ENCODE assay signal across 24 mouse cellular contexts in the genomic region with DNA sequence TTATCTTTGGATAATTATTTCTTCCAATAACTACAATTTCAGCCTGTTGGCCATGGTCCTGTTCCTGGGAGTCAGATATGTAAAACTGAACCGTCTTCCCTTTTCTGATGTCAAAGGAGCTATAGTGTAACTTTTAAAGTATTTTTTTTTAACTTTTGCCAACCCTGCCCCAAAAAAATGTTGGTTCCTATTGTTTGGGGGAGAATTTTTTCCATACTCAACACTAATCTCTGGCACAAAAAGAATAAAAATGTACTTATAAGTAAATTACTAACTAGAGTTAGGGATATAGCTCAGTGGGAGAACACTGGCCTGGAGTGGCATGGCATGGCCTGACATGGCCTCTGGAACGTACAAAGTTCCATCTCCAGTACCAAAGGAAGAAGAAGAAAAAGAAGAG. TPM values are rescaled to one million over a fixed set of nuclear protein-coding genes. Genes with fewer than 3 reads are reported as not detected.
"Had no signal": no experiment of that assay in that cellular context is flagged by ENCODE, and none has a peak within 500 bp of the region (broad histone marks: within the 10 kb centered on the region; RNA-seq: fewer than 3 reads in every experiment).

No protein-coding gene starts in this region.

- H3K4me1 ChIP-seq: midbrain, embryonic 10.5 days; midbrain, embryonic 12.5 days; neural tube, embryonic 13.5 days; neural tube, embryonic 15.5 days had no signal

- H3K4me2 ChIP-seq: lung, embryonic 14.5 days; midbrain, embryonic 12.5 days; neural tube, embryonic 13.5 days; neural tube, embryonic 15.5 days had no signal

- H3K9ac ChIP-seq: lung, embryonic 14.5 days; midbrain, embryonic 12.5 days; neural tube, embryonic 13.5 days; neural tube, embryonic 15.5 days had no signal

- H3K27me3 ChIP-seq: midbrain, embryonic 12.5 days; neural tube, embryonic 13.5 days; neural tube, embryonic 15.5 days had no signal

- ATAC-seq: midbrain, embryonic 16.5 days had no signal

- H3K27ac ChIP-seq: midbrain, embryonic 10.5 days; midbrain, embryonic 12.5 days; neural tube, embryonic 13.5 days; neural tube, embryonic 15.5 days had no signal

- H3K4me3 ChIP-seq: midbrain, embryonic 10.5 days; midbrain, embryonic 12.5 days; myocyte; neural tube, embryonic 13.5 days; neural tube, embryonic 15.5 days had no signal

- DNase-seq: lung, embryonic 14.5 days; lung, postnatal 10 days; lung, postnatal 4 days; midbrain, embryonic 14.5 days; retina, postnatal 1 day; right cerebral cortex, adult 18-20 months; right cerebral cortex, postnatal 25 days; right cerebral cortex, postnatal 4 days; spleen, adult 18-20 months; thymus, adult 18-20 months; thymus, postnatal 14 days; thymus, postnatal 36 days had no signal

- H3K36me3 ChIP-seq: midbrain, embryonic 10.5 days; midbrain, embryonic 12.5 days; neural tube, embryonic 13.5 days; neural tube, embryonic 15.5 days had no signal

- H3K9me3 ChIP-seq: midbrain, embryonic 10.5 days; midbrain, embryonic 12.5 days; neural tube, embryonic 13.5 days; neural tube, embryonic 15.5 days had no signal

RNA-seq across cellular contexts. Expression of a gene that starts 2.3 kb away (rescaled TPM):
- polyA plus RNA-seq: lung, embryonic 14.5 days; lung, embryonic 16.5 days; midbrain, embryonic 10.5 days; midbrain, embryonic 12.5 days; midbrain, embryonic 14.5 days; midbrain, embryonic 16.5 days; myocyte; neural tube, embryonic 11.5 days; neural tube, embryonic 13.5 days; neural tube, embryonic 15.5 days; small intestine, adult 2 months; stomach, embryonic 14.5 days; stomach, embryonic 16.5 days; thymus, postnatal 0 days had no signal
